Mouse (Mus musculus) bone marrow macrophage, adult 2 months (primary cell): Measurements from ENCODE around the gene Smchd1. TPM values are rescaled to one million over a fixed set of nuclear protein-coding genes. Genes with fewer than 3 reads are reported as not detected.

ENCODE experiments used
- H3K27ac ChIP-seq: 2 replicates; pipeline ENCODE4 v1.5.1; 2012; ENCODE audit warnings: low read depth, low read length; ENCODE audit not compliant: insufficient read depth
- H3K4me1 ChIP-seq: 2 replicates; pipeline ENCODE4 v1.6.1; 2012; ENCODE audit warnings: low read length; ENCODE audit not compliant: control insufficient read depth, insufficient read depth
- H3K4me3 ChIP-seq: 2 replicates; pipeline ENCODE4 v1.5.1; 2012; ENCODE audit warnings: mild to moderate bottlenecking, low read length, moderate library complexity; ENCODE audit not compliant: insufficient read depth
- CTCF ChIP-seq: IDR thresholded peaks from 2 replicates; pipeline ENCODE4 v1.5.1; 2012; ENCODE audit warnings: low read depth, mild to moderate bottlenecking, low read length, moderate library complexity
- POLR2A ChIP-seq: IDR thresholded peaks from 2 replicates; pipeline ENCODE4 v1.6.1; 2012; ENCODE audit warnings: mild to moderate bottlenecking, low read depth, low read length, borderline replicate concordance
- polyA plus RNA-seq: library from polyadenylated mRNA; stranded (reverse); fragments of >200 nt; gene quantifications from 2 replicates; pipeline ENCODE4 v1.2.4, GENCODE M21; 2012; ENCODE audit not compliant: missing spikeins, insufficient read depth, insufficient read length

Gene Smchd1
- 56.9 and 67.7 TPM in 2 replicates for polyA plus RNA-seq

DNA sequence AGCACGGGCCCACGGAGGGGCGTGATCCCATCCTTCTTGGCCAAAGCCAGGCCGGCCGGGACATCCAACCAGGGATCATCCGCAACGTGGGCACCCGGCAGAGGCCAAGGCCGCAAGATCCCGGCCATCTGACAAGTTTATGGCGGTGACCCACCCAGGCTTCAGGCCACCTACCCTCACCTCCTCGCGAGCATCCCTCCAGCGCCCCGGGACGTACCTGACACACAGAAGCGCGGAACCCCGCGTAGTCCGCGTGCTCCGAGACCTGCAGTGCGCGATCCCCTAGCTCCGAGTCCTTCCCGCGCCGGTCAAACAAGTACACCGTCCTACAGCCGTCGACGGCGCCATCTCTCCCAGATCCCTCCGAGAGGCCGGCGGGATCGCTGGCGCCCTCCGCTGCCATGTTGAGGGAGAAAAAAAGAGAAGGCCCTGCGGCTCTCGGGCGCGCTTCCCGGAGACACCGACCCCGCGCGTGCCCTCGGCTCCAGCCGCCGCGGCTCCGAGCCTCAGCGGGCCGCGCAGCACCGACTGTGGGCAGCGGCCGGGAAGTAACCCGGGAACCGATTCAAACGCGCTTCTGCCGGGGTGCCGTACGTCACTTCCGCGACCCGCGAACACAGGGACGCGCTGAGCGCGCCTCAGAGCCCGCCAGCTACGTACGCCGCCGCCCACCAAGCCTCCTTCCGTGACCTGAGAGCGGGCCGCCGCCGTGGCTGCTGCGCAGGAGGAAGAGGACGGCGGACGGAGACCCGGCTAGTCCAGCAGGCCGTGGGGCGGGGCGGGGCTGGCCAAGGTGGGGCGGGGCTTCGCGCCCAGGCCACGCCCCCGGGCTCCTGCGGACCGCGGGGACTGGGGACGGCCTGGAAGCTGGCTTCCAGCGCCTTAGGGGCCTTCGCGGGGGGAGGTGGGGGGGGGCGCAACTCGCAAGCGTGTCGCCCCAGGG, at the start of gene Smchd1:
Gene Smchd1, minus strand, starts transcription at position 582 of the 943 bp plus-strand sequence.
- no peak for TF ChIP-seq POLR2A
- Histone ChIP-seq H3K4me1 (peaks cover 17% of the 10 kb centered on the region), H3K27ac (peak within 1 kb of the TSS; percentile 81), H3K4me3 (peak within 1 kb of the TSS; percentile 99)

DNA sequence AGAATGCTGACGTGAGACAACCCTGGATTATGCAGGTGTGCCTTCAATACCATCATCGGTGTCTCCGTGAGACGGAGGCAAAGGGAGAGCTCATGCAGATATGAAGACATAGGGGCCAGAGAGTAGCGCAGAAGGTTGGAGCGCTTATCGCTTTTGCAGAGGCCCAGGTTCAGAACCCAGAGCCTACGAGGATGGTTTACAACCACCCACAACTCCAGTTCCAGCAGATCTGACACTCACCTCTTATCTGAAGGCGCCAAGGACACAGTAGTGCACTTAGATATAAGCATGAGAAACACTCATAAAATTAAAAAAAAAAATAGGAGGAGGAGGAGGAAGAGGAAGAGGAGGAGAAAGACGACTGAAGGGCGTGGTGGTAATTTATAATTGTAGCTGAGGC, 35.2 kb upstream of the Smchd1 start:
- TF ChIP-seq POLR2A (no peak), CTCF (no peak)
- Histone ChIP-seq H3K4me1 (no peaks in the 10 kb centered on the region), H3K27ac (no peak overlapping the region), H3K4me3 (no peak overlapping the region)

DNA sequence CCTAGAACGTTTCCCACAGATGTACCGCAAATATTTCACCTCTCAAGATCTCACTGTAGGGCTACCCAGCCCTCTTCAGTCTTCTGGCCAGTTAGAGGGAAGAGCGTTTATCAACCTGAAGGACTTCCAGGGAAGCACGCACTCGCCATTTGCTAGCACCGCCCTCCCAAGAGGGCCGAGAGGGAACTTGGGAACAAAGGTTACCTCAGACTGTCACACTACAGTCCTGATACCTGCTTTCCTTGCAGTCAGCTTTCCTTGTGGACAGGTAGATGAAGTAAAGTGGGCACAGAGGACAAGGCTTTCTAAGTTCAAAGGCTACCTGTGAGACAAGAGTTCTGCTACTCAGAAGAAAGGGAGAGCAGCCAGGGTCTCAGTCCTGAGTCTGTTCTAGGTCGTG, 31.7 kb upstream of the Smchd1 start:
- Histone ChIP-seq H3K4me1 (peaks cover 16% of the 10 kb centered on the region), H3K4me3 (no peak overlapping the region), H3K27ac (no peak overlapping the region)
- TF ChIP-seq POLR2A, result no peak
- no peak for TF ChIP-seq CTCF

GRCm38 (mm10) chr17:71495784-71496183, 20.6 kb upstream of the Smchd1 start:
- no peak overlapping the region for H3K27ac ChIP-seq

GRCm38 (mm10) chr17:71491332-71491686, 16.2 kb upstream of the Smchd1 start:
- Histone ChIP-seq H3K4me1 (peaks cover 13% of the 10 kb centered on the region), H3K27ac (no peak overlapping the region), H3K4me3 (no peak overlapping the region)
- TF ChIP-seq POLR2A (no peak), CTCF (no peak)

More at GRCm38 (mm10) chr17:71495784-71496183, 20.6 kb upstream of the Smchd1 start:
- no peak overlapping the region for H3K4me3 ChIP-seq
- TF ChIP-seq POLR2A (no peak), CTCF (no peak)
- no peaks in the 10 kb centered on the region for H3K4me1 ChIP-seq

DNA sequence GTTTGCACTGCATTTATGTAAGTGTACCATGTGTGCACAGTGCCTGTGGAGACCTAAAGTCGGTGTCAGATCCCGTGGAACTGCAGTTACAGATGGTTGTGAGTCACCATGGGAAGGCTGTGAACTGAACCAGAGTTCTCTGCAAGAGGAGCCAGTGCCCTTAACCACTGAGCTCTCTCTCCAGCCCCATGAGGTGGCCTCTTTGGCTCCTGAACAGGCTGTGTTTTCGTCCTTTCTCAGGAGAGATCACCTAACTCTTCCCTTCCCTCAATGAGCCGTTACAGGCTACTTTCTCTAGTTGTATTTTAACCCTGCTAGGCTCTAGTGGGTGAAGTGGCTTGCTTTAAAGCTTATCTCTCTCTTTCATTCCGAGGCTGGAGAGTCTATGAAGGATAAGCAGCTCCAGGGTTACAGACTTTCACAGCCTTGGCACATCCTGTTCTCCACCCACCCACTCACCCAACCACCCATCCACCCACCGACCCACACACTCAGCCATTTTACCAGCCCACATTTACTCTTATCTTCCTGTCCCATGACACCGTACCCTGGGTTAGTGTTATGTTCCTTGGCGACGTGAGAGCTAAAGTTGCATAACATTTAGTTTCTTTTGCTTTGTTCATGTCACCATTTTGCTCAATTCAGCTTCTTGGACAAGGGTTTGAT, 15.7 kb upstream of the Smchd1 start:
- Histone ChIP-seq H3K4me3 (no peak overlapping the region), H3K27ac (no peak overlapping the region), H3K4me1 (peaks cover 13% of the 10 kb centered on the region)
- TF ChIP-seq CTCF, result no peak
- no peak for TF ChIP-seq POLR2A

- H3K27ac ChIP-seq, result peak overlapping the region; percentile 87
- no peak for TF ChIP-seq POLR2A
- TF ChIP-seq CTCF, result no peak
Observed at GRCm38 (mm10) chr17:71489703-71490461, 14.7 kb upstream of the Smchd1 start.

DNA sequence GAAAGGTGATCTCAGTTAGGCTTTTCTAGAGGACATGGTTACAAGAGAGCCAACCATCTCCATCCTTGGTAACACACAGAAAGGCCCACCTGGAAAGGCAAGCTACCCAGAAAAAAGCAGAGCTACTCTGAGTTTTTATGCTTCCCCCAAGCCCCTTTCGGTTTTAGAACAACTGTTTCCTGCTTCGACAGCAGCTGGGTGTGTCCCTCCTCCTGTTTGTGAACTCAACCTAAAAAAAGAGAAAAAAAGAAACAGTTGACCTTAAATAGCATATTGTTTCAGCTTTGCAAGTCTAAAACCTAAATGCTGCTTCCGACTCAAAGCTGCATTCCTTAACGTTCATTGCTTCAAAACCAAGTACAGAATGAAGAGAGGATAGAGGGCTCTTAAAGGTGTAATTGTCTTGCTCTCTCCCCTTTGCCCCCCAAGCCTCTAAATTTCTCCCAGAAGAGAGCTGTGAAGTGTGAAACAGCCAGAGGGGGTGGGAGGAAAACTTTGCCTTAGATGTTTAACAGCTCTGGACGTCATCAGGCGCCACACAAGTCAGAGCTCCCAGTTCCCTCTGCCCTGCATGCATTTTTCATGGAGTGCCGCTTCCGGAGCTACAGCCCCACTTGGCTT, 11.2 kb upstream of the Smchd1 start:
- Histone ChIP-seq H3K4me3 (peak overlapping the region; percentile 66), H3K4me1 (peaks cover 21% of the 10 kb centered on the region), H3K27ac (peak overlapping the region; percentile 92)
- no peak for TF ChIP-seq POLR2A

More at GRCm38 (mm10) chr17:71489703-71490461, 14.7 kb upstream of the Smchd1 start:
- H3K4me1 ChIP-seq, result peaks cover 18% of the 10 kb centered on the region
- no peak overlapping the region for H3K4me3 ChIP-seq

GRCm38 (mm10) chr17:71485791-71486230, 10.7 kb upstream of the Smchd1 start:
- H3K27ac ChIP-seq, result peak overlapping the region; percentile 92

More at GRCm38 (mm10) chr17:71485791-71486230, 10.7 kb upstream of the Smchd1 start:
- Histone ChIP-seq H3K4me1 (peaks cover 21% of the 10 kb centered on the region), H3K4me3 (peak overlapping the region; percentile 66)
- no peak for TF ChIP-seq CTCF
- TF ChIP-seq POLR2A, result no peak
